Mouse (Mus musculus) lung, postnatal 0 days (tissue): ENCODE data around the gene Pim3.

Experiments used
- CTCF ChIP-seq: IDR thresholded peaks from 2 replicates; pipeline ENCODE4 v1.5.1; 2016; ENCODE audit warnings: antibody characterized with exemption, mild to moderate bottlenecking
- EP300 ChIP-seq: IDR thresholded peaks from 2 replicates; pipeline ENCODE4 v1.6.1; 2016; ENCODE audit warnings: antibody characterized with exemption, mild to moderate bottlenecking, control low read depth

GRCm38 (mm10) chr15:88832536-88832935 lies 29.4 kb upstream of the Pim3 start:
- TF ChIP-seq EP300 (no peak), CTCF (no peak)
